Mouse (Mus musculus) c-Kit-positive CD71-positive TER-119-positive erythroid progenitor cells, embryonic 14.5 days (primary cell): ENCODE results near the gene Epb41l1.

Experiments used
- DNase-seq: peaks from one replicate; pipeline ENCODE4 v3.0.0-alpha.2; 2013; ENCODE audit warnings: low spot score

The Epb41l1 gene

DNA sequence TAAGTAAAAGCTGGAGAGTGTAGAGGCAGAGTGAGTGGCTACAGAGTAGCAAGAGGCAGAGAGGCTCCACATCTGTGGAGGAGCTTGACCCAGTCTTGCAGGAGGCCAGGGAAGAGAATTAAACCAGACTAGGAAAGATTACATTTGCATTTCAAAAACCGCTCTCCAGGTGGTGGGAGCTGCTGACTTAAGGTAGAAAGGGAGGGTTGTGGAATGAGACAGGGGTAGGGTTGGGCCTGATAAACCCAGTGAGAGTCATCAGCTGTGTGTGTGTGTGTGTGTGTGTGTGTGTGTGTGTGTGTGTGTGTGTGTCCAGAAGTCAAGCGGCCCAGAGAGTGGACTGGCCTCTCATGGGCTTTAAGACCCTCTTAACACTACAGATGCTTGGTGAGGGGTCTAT, 4.9 kb downstream of the Epb41l1 start:
- DNase-seq: no peak

DNA sequence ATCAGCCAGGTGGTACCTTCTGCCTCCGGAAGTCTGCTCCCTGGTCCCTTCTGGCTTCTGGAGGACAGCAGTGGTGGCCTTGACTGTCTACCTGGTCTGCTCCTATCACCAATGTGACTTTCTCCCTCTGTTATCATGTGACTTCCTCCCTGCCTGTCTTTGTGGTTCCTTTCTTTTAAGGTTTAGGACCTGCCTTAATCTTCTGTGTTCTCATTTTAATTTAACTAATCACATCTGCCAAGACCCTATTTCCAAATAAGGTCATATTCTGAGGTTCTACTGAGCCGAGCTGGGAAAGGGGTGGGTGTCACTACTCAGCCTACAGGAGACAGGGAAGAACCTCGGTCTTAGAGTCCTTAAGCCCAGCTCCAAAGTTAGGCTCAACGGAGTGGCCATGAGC, 5.4 kb downstream of the Epb41l1 start:
- DNase-seq: no peak

DNA sequence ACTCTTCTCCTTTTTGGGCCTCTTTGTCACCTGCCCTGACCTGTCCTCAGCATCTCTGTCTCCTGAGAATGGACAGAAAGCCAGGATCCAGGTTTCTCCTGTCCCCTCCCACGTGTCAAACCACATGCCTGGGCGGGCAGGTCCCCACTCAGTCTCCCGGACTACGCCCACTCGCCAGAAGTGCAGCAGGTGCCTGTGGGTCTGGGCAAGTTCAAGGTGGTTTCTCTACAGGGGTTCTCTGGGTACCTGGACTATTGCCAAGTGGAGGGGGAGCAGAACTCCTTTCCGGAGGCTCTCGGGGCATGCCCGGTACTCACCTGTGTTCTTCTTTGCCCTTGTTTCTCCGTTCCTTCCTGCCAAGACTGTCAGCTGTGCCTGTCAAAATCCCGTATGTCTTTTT, 9.1 kb downstream of the Epb41l1 start:
- DNase-seq: no peak

DNA sequence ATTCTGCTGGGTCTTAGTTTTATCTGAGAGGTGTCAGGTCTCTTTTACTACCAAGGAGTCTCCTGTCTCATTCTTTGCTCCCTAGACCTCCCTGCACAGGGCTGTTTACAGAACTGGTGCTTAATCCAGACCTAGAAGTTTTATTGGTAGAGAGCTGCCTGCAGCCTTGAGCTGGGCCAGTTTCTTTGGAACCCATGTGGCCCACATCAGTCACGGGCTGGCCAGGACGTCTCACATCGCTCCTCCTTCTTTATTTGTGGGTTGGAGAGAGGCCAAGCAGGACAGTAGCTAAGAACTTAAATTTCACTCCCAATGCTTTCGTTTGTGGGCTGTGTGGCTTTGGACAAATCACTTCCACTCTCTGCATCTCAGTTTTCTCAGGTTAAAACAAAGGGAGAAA, 9.6 kb downstream of the Epb41l1 start:
- DNase-seq: no peak

DNA sequence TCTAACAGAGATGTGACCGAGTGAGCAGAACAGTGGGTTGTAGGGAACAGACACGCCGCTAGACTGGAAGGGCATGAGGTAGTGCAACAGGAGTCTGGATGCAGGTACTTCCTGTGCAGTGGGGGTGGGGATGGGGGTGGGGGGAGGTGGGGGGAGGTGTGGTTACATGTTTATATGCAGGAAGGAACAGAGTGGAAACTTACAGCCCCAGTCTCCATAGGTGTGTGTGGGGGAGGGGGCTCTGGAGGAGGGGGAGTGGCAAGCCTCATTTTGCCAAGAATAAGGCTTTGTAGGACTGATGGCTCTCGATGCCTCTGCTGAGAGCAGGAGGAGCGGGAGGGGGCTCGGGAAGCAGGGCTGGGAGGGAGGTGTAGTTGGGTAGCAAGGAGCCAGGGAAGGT, 10.7 kb downstream of the Epb41l1 start:
- DNase-seq: no peak

DNA sequence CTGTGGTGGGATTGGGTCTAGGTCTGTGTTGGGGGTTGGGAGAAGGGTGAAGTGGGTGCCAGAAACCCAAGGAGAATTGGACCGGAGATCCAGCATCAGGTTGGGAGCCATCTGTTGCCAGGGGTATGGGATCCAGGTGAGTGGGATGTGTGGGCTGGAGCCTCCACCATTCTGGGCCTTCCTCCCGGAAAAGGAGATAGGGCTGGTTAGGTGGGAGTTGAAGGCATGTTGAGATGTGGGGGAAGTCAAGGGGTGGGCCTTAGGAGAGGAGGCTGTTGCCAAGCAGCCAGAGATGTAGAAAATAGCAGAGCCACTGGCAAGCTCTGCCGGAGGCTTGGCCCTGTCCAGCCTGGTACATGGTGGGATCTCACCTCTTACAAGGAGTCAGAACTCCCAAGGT, 11.4 kb downstream of the Epb41l1 start:
- no peak for DNase-seq

DNA sequence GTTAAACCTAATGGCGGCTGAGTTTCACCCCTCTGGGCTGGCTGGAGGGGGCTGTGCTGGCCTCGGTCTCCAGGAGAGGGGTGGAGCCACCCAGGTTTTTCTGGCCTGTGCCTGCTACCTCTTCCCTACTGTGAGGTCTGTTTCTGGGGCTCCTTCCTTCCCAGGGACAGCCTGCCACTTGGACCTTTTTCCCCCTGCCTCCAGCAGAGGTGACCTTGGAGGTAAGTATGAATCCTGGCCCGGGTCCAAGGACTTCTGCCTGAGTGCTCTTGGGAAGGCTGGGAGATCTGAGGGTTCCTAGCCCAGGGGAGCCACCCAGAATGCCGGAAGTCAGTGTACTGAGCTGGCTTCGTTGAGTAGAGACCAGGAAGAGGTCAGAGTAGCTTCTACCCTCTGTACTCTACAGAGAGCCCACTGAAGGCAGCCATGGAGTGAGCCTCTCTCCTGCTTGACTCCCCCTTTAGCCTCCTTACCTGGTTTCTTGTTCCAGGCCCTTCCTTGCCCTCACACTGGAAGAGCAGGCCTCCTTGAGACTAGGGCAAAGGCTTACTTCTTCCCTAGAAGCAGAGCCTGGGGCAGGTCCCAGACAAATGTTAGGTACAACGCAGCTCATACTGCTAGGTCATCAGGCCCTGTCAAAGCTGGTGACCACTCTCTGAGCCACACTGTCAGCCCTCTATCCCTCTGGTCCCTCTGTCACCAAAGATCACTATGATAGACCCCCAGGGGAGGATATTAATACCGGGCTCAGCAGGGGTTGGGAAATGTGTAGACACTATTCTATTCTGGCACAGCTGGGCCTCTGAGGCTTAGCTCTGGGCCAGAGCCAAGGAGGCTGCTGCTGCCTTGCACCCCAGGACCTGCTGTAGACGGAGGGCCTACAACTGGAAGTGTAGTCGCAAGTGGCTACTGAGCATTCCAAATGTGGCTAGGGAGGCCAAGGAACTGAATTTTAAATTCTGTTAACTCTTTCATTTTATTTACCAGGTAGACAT, 12.5 kb downstream of the Epb41l1 start:
- DNase-seq: no peak

DNA sequence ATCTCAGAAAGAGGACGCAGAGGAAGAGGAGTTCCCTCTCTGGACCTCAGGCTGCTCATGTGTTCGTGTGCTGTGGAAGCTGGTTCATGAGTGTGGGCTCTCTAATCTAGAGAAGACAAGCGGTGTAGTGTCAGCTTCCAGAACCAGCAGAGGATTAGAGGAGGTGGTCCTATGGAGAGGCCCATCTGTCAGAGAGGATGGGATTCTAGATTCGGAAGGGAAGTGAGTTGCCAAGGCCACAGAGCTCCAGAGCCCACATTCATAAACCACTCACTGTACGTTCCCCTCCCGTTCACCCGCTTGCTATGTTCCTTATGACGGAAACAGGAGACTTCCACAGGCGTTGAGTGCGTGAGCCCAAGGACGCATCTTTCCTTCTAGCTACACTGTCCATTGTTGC, 16.9 kb downstream of the Epb41l1 start:
- DNase-seq: no peak

DNA sequence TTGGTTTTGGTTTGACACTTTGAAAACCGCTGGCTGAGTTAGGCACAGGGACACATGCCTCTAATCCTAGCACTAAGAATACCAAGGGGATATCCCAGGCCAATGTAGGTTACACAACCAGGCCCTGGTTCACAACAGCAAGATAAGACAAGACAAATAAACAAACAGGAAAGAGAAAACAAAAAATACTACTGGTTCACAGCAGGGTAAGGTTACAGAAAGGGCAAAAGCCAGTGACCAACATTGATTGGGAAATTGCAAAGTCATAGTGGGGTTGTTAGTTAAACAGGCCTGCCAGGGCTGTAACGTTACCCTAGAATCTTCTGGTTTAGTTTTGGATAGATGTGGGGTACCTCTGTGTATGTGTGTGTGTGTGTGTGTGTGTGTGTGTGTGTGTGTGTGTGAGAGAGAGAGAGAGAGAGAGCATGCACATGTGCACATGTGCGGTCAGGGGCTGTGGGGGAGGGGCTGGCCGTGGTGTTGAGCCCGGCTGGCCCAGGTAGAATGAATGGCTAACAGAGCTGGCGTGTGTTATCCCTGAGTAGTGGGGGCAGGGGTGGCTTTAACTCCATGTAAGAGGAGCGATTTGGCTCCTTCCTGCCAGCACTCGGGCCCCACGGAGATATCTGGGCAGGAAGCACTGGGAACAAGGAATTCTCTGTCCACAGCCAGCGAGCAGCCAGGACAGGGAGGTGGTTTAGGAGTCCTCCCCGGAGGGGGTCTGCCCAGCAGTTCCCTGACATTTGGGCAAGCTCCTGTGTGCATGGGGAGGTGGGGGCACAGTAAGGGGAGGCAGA, 19.2 kb downstream of the Epb41l1 start:
- no peak for DNase-seq

DNA sequence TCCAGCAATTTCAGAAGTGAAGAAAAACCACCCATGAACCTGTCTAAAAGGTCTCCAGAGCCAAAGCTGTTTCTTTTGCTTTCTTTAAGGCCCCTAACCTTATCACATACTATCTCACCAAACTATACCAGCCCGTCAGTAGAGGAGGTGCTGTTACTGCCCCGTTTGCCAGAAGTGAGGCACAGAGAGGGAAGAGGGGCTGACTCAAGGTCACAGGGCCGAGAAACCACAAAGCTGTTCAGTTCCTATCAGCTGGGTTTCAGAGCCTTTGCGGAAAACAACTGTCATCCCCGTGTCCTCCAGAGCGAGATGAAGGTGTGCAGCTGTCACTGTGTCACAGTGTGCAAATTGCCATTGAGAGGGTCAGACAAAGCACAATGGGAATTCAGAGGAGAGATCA, 21.2 kb downstream of the Epb41l1 start:
- DNase-seq: no peak

DNA sequence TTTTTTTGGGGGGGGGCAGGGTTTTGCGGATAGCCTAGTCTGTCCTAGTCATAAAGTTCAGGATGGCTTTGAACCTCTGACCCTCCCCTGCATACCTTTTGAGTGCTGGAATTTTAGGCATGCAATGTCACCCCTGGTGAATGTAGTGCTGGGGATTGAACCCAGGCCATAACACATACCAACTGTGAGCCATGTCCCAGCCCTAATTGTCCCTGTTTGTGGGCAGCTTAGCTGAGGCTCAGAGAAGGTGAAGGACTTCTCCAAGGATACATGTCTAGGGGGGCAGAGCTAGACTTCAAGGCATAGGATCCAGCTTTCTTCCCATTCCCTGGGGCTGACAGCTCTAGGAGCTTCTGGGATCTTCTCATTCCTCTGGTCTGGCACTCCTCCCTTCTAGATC, 22.6 kb downstream of the Epb41l1 start:
- no peak for DNase-seq

DNA sequence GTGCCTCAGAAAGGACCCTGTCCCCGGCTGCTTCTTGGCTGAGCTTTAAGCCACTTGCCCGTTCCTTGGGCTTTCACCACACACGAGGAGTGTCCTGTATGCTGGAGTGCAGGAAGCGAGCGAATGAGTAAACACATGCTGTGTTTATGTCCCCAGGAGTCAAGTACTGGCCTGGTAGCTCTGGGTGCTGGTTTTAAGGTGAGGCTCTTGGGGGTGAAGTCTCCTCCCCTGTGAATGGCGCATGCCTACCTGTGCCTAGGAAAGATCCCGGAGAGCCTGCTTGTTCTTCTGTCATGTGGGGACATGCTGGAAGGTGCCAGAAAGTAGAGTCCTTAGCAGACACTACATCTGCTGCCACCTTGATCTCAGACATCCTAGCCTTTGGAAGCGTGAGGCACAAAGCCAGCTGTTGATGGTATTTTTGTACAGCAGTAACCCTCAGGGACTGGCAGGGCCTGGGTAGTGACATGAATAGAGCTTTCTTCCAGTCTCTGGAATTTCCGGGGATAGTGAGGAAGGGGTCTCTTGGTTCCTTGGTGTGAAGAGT, 25.9 kb downstream of the Epb41l1 start:
- no peak for DNase-seq

DNA sequence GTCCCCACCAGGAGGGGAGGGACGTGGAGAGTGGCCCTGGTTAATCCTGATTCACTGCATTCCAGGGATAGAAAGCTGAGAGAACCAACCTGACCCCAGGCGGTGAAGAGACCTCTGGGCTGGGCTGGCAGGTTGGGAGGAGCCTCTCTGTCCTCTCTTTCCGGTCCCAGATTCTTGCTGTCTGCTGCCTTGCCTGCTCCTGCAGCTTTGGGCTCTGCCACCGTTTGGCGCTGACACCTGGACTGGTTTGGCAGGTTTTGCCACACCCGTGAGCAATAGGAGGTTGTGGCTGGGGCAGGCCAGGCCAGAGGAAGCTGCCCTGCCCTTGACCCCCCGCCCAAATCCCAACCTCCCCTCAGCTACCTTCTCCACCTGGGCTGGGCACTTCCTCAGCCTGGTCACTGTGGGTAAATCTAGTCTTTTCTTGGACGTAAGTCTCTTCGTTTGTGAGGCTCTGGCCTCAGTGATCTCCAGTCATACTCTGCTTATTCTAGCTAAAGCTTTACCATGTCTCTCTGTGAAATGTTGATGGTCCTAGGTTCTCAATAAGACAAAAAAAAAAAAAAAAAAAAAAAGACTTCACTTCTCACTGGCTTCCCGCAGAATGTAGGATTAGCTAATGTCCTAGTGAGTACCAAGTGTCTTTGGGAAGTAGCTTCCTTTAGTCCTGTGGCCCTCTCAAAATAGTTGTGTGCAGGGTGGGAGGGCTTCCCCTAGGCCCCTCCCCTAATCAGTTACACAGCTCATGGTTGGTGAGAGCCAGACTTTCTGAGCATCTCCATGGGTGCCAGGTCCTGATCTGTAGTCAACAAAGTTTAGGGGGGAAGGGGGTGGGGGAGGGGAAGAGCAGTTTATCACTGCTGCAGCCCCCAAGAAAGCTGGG, 26.9 kb downstream of the Epb41l1 start:
- no peak for DNase-seq

DNA sequence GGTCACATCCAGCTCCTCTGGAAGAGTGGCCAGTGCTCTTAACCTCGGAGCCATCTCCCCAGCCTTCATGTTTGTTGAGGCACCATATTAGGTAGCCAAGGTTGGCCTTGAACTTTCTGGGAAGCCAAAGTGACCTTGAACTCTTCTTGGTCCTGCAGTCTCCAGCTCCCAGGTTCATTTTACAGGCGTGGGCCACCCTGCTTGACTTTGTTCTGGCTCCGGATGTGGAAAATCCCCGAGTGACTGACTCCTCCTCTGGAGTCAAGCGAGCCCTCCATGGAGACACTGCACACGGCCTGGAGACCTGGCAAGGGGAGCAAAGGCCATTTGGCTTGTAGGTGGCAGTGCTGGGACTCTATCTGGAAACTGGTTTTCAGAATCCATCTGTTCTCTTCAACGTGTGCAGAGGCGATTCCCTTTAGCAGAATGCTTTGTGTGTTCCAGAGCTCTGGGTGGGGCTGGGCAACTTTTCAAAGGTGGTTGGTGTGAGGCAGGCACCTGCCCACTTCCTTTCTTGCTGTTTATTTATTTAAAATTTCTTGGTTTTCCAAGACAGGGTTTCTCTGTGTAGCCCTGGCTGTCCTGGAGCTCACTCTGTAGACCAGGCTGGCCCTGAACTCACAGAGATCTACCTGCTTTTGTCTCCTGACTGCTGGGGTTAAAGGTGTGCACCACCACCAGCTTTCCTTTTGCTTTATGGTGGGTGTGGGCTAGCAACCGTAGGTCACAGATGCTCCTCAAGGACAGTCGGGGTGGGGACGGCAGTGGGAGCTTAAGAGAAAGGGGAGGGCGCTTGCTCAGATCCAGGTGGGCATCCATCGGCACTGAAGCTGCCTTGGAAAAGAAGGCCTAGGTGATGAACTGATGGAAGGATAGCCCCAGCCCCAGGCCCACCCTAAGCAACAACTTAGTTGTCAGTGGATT, 30.8 kb downstream of the Epb41l1 start:
- DNase-seq: no peak

DNA sequence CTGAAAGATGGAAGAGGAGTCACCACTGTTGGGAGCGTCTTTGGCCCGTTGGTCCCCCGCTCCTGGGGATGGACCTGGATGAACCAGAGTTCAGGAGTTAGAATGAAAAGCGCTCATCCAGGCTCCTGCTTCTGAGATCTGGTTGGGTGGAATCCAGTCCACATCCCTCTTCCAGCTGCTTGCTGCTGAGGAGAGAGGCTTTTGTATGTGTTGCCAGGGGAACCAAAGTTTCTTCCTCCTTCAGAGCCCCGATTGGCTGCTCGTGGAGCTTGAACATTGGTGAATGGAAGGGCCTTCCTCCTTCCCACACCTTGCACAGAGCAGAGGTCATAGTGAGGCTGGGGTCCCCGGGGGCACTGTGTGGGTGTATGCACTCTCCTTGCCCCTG, 31.4 kb downstream of the Epb41l1 start:
- no peak for DNase-seq

DNA sequence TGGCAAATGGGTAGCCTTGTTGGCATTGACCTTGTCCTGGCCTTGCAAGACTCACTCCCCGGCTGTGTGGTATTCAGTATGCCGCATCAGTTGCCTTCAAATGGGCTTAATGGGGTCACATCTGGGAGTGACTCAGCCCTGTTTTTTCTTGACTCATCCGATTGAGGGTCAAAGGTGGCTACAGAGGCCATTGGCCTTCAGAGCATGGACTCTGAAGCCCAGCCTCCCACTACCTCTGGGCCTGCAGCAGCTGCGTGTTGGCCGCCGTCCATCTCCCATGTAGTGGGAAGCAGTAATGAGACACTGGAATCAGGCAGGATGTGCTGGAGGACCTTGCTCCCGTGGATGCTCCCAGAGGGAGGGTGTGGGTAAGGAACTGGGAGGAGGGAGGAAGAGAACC, 33.1 kb downstream of the Epb41l1 start:
- DNase-seq: no peak

DNA sequence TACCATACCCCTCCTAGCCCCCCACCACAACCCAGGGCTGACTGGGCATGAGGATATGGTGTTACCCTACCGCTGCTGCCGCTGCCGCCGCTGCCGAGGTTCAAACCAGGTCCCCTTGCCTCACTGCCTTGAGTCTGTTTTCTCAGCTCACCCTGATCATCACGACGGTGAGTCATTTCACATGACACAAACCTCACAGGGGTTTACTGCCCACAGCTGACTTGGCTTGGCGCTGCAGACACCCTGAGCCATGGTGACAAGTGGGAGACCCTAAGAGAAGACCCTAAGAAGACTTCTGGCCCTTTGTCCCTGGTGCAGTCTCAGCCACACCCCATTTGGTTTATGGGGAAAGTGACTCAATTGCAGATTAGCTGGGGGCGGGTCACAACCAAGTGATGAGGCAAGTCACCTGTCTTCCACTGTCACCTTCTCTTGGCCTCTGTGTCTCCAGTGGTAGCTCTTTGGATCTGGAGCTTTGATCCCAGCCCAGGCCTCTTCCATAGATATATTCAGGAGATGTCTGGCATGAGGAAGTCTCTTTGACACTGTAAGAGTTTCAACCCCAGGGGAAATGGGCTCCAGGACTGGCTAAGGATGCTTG, 34.9 kb downstream of the Epb41l1 start:
- DNase-seq: no peak

DNA sequence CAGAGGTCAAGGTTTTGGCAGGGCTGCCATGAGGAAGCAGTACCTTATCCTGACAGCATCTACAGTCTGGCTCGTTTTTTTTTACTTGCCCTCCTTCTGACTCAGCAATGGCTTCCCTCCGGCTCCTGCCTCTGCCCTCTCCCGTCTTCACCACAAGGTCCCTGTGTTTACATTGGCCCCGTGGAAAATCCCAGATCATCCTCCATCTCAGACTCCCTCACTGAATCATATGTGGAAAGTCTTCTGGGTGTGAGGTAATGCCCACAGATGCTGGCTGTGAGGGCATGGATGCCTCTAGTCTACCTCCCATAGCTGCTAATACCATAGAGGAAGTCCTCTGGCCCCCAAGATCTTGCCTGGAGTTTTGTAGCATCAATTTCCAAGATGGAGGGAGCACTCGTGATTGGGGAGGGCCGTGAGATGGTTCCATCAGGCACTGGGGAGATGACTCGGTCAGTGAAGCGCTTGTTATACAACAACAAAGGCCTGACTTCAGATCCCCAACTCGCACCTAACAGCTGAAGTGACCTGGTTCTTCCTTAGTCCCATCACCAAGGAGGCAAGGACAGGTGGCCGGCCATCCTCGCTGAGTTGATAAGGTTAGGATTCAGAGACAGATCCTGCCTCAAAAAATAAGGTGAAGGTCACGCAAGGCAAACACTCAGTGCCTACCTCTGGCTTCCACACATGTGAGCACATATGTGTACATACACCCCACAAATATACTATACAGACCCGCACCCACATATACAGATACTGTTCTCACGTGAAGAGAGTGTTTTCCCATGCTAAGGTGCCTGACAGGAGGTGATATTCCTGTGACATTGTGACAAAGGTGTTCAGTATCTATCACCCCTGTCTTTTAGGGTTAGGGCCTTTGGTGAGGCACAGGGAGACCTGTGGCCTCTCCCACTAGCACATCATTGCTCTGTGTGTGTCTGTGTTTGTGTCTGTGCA, 36.0 kb downstream of the Epb41l1 start:
- DNase-seq: no peak

DNA sequence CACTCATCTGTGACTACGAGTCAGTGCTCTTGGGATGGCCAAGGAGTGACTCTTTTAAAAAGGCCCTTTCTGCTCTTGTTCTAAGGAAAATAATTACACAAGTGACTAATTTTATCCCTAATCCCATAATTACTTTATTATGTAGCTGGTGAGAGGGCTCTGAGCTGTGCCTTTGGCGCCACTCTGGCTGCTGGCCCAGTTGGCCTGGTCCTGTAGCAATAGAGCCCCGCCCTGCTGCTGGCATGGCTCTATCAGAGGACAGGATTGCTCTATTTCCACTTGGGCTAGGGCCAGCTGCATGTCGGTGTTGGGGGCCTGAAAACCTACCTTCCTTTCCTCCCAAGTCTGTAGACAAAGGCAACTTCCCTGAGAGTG, 36.6 kb downstream of the Epb41l1 start:
- no peak for DNase-seq
